Mouse (Mus musculus) Patski (cell line): ENCODE data around the gene Pde9a. TPM values are rescaled to one million over a fixed set of nuclear protein-coding genes. Genes with fewer than 3 reads are reported as not detected.
"Not testable (repeated sequence)": the region's sequence is repeated elsewhere in the genome, so short reads cannot be mapped to it uniquely, and the experiment has no call there.

Source experiments
- ATAC-seq: fragments of 100-300 bp; one replicate; pipeline ENCODE4 v1.8.0; 2021
- CTCF ChIA-PET: fragments of 350-600 bp; sonication (Branson Sonifier 250); formaldehyde crosslinking; loops from one replicate; lab custom pipeline; 2022; ENCODE audit warnings: inconsistent platforms; lab: Charles Lee
- POLR2A ChIA-PET: fragments of 350-600 bp; sonication (Branson Sonifier 250); formaldehyde crosslinking; loops from one replicate; lab custom pipeline; 2022; ENCODE audit warnings: antibody characterized with exemption, inconsistent platforms; lab: Charles Lee
- DNase-seq: peaks from one replicate; pipeline ENCODE4 v3.0.0-alpha.2; 2011; ENCODE audit warnings: low read depth, low spot score
- H3K27me3 ChIP-seq: fragments of 371-371 bp; one replicate; pipeline ENCODE4 v1.5.1; 2021
- CTCF ChIP-seq: fragments of 100-300 bp; IDR thresholded peaks from one replicate; pipeline ENCODE4 v1.5.1; 2021
- in situ Hi-C: fragments of 300-500 bp; cut with MboI; formaldehyde crosslinking; loops from 3 replicates; pipeline ENCODE4 v1.11.1; 2018; ENCODE audit warnings: low pct_unique_long_range_greater_than_20kb, mixed read lengths
- polyA plus RNA-seq: library from polyadenylated mRNA; unstranded; gene quantifications from one replicate; pipeline ENCODE4 v1.2.3, GENCODE M21; 2021

The Pde9a gene
- polyA plus RNA-seq, result not detected

DNA sequence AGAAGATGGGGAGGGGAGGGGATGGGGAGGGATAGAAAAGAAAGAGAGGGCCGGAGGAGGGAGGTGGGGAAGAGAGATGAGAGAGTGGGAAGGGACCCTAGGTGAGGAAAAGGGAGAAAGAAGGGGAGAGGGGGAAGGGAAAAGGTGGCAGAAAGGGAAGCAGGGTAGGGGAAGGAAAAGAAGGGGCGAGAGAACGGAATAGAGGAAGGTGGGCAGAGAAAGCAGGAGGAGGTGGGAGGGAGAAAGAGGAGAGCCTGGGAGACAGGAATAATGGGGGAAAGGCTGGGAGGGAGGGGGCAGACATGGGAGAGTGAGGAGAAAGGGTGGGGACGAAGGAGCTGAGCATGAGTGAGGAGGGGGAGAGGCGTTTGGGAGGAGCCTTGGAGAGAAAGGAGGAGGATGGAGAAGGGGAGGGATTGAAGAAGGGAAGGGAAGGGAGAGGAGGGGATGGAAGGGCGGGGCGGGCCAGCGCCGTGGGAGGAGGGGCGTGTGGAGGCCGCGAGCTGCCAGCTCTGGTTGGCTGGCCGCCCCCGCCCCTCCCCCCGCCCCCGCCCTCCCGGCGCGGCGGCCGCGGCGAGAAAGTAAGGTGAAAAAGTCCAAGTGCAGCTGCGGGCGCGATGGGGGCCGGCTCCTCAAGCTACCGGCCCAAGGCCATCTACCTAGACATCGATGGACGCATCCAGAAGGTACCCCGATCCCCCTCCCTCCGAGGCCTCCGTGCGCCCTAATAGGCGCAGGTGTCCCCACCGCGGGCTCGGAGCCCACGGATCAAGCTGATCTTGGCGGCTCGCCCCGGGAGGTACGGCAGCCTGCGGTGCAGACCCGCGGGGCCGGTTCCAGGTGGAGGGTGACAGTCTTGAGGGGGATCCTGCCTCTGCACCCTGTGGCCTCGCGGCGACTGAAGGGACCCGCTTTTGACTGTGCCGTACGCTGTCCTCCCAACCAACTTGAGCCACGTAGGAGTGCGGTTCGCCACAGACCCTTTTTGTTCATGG lies at the start of gene Pde9a:
Gene Pde9a (plus strand): TSS at position 540 of the 995 bp plus-strand sequence.
- peaks cover 29% of the 10 kb centered on the region for H3K27me3 ChIP-seq
- in situ Hi-C loops, result no loop called here
- ATAC-seq (no peak), DNase-seq (no peak)
- TF ChIP-seq CTCF, result no peak
- ChIA-PET POLR2A (no interaction called here), CTCF (no interaction called here)

DNA sequence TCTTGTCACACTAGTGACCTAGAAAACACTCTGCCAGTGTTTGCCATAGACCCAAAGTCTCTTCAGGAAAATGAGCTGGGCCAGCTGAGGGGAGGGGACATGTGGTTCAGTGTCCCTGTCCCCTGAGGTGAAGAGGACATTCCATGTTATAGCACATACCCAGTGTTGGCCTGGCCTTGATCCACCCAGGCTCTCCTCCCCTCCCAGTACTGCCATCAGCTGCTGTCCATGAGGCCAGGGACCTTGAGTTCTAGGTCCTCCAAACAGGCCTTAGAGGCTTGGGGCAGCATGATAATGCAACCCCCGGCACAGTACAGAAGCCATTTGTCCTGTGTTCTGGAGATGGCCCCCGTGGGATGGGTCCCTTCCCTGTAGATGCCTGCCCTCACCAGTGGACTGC lies 46.2 kb upstream of the Pde9a start:
- CTCF ChIA-PET, result no interaction called here
- TF ChIP-seq CTCF, result no peak
- POLR2A ChIA-PET, result no interaction called here
- no peak for DNase-seq
- in situ Hi-C loops, result no loop called here
- no peak for ATAC-seq
- H3K27me3 ChIP-seq, result no peaks in the 10 kb centered on the region

DNA sequence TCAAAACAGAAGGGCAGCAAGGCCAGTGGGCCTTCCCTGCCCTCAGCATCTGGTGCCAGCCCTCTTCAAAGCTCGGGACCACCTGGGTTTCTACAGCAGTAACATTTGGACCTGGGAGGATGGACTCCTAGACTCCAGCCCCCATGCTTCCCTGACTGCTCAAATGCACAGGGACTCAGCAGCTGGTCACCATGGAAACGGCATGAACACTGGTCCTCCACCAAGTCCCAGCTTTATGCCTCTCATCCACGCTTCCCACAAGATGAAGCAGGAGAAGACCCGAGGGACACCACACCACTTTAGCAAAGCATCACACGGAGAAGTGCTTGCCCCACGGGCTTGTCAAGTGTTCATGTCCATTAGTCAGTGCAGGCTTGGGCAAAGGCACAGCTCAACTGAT lies 43.8 kb upstream of the Pde9a start:
- no peak for DNase-seq
- H3K27me3 ChIP-seq, result no peaks in the 10 kb centered on the region
- ChIA-PET POLR2A (no interaction called here), CTCF (interaction anchor here (0.9 to 1.0 kb wide), 2 partner anchors 11 to 16 kb away, joined by 4 read pairs; no protein-coding TSS in a partner anchor)
- ATAC-seq, result no peak
- in situ Hi-C loops, result no loop called here
- no peak for TF ChIP-seq CTCF

DNA sequence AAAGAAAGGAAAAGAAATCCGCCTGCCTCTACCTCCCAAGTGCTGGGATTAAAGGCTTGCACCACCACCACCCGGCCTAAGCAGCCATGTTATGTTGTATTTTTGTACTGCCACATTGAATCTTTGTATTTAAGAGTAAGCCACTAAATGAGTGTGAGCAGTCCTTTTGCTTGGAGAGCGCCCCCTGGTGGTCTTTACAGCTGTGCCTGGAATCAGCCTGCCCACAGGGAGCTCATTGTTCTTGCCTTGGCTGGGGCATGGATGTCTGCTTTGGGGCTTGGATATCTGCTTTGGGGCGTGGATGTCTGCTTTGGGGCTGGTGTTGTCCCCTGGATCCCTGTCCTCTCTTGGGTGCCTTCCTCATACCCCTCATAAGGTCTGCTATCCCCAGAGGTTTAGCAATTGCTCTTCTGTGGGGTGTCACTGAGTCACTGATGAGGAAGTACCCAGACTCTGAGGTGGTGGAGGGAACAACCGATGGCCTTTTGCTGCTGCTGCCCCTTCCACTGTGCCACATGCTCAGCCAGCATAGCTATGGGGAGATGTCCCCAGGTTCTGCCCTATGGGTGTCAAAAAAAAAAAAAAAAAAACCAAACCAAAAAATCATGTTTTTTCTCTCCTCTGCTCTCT lies 41.7 kb upstream of the Pde9a start:
- in situ Hi-C loops, result no loop called here
- TF ChIP-seq CTCF, result peak; percentile 88
- no peak for DNase-seq
- ATAC-seq, result no peak
- ChIA-PET POLR2A (no interaction called here), CTCF (interaction anchor here (0.9 to 1.5 kb wide), 4 partner anchors 8 to 138 kb away, joined by 3 to 4 read pairs (median 3); no protein-coding TSS in a partner anchor)
- H3K27me3 ChIP-seq, result no peaks in the 10 kb centered on the region

DNA sequence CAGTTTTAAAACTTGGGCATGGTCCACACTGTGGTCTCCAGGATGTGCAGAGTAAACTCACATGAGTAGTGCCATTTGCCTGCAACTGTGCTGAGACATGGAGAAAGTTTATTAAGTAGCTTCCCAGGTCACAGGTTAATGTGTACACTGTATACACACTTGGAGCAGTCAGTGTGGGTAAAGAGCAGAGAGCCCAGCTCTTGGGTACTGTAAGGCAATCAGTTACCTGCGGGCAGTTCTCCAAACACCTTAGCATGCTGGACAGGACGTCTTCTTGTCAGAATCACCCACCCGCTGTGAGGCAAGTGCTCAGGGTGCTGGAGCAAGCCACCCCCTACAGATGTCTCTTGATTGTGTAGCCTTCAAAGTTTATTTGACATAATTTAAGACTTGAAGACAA lies 41.2 kb upstream of the Pde9a start:
- H3K27me3 ChIP-seq, result no peaks in the 10 kb centered on the region
- CTCF ChIA-PET, result interaction anchor here (0.9 to 1.5 kb wide), 4 partner anchors 8 to 137 kb away, joined by 3 to 4 read pairs (median 3); no protein-coding TSS in a partner anchor
- no peak for ATAC-seq
- in situ Hi-C loops, result no loop called here
- TF ChIP-seq CTCF, result no peak
- DNase-seq, result no peak
- POLR2A ChIA-PET, result no interaction called here

DNA sequence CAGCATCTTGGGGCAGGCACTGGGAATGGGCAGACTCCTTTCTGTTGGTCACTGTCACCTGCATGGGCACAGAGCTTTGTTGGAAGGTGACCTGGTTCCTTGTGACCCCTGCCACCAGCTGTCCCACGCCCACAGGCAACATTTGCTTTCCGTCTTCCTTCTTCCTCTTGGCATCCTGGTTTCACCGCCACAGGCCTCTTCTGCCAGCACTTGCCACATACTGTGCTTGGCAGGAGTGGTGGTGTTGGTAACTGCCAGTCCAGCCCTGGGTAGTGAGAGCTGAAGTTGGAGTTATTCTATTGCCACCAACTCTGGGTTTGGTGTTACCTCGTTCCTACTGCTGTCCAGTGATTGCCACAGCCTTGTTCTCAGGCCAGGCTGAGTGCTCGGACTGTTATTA lies 37.9 kb upstream of the Pde9a start:
- no peak for DNase-seq
- in situ Hi-C loops, result no loop called here
- no peaks in the 10 kb centered on the region for H3K27me3 ChIP-seq
- ChIA-PET POLR2A (no interaction called here), CTCF (interaction anchor here (1.3 kb wide), 1 partner anchor 13 kb away, joined by 3 read pairs; no protein-coding TSS in a partner anchor)
- TF ChIP-seq CTCF, result no peak
- no peak for ATAC-seq

DNA sequence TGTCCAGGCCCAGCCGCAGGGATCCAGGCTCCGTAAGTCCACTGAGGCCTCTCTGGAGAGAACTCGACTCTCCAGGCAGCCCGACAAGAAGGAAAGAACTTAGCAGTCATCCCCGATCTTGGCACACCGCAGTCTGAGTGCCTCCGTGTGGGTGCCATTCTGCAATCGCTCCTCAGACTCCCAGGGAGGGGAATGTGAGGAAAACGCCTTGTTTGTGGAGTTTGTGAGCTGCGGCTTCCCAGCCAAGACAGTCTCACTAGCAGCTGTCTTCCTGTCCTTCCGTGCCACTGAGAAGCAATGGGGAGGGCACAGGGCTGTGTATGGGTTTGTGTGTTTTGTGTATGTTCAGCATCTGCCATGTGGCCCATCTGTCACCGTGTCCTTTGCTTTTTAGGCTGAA lies 36.6 kb upstream of the Pde9a start:
- CTCF ChIA-PET, result no interaction called here
- in situ Hi-C loops, result no loop called here
- TF ChIP-seq CTCF, result no peak
- POLR2A ChIA-PET, result no interaction called here
- DNase-seq, result no peak
- no peak for ATAC-seq
- no peaks in the 10 kb centered on the region for H3K27me3 ChIP-seq

DNA sequence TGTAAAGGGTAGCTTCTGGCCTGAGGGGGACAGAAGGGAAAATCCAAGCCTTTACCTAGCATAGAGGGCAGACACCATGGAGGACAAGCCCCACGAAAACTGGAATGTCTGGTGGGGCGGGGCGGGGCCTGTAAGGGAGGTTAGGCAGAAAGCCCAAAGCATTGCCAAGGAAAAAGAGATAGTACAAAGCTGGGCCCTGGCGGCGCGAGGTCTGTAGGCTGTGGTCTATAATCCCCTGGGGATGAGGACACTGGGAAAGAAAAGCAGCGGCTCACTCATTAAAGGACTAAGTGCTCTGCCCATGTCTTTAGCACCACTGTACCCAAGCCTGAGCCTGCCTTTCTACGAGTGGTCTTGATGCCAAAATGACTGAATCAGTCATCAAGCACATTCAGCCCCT lies 34.0 kb upstream of the Pde9a start:
- ATAC-seq (no peak), DNase-seq (no peak)
- POLR2A ChIA-PET, result no interaction called here
- H3K27me3 ChIP-seq, result no peaks in the 10 kb centered on the region
- CTCF ChIA-PET, result no interaction called here
- no peak for TF ChIP-seq CTCF
- in situ Hi-C loops, result no loop called here

DNA sequence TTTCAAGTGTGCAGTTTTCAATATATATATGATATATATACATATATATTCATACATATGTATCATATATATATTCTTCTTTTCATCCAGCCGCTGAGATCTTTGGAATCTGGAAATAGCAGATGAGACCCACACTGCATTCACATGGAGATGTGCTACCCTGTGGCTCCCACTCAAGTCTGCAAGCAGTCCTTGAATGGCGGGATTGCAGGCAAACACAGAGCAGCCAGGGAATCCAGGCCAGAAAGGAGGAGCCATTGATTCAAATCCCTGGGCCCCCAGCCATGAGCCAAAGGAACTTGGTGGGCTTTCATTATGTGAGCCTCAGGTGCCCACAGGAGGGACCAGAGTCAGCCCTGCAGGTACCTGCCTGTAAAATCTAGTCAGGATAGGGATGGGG lies 32.8 kb upstream of the Pde9a start:
- TF ChIP-seq CTCF, result no peak
- ChIA-PET POLR2A (no interaction called here), CTCF (no interaction called here)
- H3K27me3 ChIP-seq, result peaks cover 3% of the 10 kb centered on the region
- ATAC-seq, result no peak
- no peak for DNase-seq
- in situ Hi-C loops, result no loop called here

DNA sequence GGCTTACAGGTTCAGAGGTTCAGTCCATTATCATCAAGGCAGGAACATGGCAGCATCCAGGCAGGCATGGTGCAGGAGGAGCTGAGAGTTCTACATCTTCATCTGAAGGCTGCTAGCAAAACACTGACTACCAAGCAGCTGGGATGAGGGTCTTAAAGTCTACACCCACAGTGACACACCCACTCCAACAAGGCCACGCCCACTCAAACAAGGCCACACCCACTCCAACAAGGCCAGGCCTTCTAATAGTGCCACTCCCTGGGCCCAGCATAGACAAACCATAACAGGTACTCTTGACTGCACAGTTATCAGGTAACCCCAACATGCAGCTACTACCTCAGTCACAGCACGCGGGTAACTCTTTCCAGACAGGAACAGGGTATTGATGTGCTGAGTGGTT lies 31.3 kb upstream of the Pde9a start:
- DNase-seq, CTCF ChIA-PET, ATAC-seq, in situ Hi-C loops, H3K27me3 ChIP-seq: not testable (repeated sequence)
- POLR2A ChIA-PET, result interaction anchor here (0.7 kb wide), 1 partner anchor 67 kb away, joined by 4 read pairs; no protein-coding TSS in a partner anchor
